Mouse (Mus musculus): ENCODE data around the gene Slx4.
"Not testable (repeated sequence)": the region's sequence is repeated elsewhere in the genome, so short reads cannot be mapped to it uniquely, and the experiment has no call there.

Slx4 gene

DNA sequence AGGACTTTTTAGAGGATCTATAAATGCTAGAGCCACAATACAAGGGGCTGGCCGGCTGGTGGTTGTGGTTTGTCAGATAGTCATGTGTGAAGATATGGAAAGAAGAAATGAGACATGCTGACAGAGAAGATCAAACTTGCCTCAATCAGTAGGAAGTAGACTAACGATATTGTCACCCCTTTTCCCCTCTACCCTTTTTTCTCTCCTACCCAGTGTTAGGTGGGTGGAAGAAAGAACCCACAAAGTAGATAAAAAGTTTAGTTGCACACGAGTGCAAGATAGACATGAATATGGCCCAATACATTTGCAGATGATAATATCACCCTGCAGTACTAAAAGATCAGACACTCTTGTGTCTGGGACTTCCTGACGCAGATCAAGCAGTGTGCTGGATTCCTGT lies 15.2 kb downstream of the Slx4 start:
- DNase-seq: no peak

DNA sequence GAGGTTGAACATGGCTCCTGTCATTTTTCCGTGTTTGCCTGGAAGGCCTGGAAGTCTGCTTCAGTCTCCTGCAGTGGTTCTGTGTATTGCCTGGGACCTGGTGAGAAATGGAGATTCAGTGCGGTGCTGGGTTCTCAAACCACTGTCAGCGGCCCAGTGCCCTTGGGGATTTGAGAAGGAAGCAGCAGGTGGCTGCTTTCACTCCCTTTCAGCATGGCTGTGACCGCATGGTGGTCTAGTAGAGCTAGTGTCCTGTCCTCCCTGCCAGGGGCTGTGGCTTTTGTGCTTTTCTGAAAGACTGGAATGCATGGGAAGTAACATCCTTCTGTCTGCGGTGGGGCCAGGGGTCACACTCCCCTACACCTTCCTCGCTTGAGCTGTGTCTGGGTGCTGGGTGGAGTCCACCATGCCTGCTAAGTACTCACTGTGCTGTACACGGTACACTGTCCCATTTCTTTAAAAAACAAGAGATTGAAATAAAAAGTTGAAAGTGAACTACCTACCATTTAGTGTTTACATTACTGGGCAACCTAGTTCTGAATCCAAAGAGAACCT lies 20.3 kb downstream of the Slx4 start:
- no peak for DNase-seq

DNA sequence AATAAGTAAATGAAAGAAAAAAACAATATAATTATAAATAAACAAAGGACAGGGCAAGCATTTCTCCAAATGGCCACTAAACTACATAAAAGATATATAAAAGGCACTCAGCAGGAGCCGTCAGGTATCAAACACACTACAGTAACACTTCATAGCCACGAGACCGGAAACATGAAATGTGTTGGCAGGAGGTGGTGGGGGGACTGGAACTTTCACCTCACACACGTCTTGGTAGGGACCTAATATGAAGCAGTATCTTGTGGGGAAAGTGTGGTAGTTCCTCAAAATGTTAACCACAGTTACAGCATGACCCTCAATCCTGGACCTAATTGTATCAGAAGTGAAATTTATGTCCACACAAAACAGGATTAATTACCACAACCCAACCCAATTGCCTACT lies 21.4 kb downstream of the Slx4 start:
- DNase-seq: no peak

DNA sequence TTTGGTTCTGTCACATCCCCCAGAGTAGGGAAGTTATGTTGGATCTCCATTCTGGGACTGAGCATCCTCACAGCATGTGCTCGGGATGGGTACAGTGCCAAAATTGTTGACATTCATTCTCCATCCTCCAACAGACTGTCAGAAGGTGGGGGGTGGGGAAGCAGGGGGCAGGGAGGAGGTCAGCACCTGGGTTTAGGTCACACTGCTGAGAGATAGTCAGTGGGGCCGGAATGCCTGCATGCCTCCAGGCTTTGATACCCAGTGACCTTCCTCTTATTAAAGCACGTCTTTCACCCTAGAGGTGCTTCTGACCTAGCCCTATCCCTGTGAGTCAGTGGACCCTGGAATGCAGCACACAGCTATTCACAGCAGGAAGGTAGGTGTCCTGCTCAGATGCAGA lies 26.9 kb downstream of the Slx4 start:
- DNase-seq: no peak

DNA sequence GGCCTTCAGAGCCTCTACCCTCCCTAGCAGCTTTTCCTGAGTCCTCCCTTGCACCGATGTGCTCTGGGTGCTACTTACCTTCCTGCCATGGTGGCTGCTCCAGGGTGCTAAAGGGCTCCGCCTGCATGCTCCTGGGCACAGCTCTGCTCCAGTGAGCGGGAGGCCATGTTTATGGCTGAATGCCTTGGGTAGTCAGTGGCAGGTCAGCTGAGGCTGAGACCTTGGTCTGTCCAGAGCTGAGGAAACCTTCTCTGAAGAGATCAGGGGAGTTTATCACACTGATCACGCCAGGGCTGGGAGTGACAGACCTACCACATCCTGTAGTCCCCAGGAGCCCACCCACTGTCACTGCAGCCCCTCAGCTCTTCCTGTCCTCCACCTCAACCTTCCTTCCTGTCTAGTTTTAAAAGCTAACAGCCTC lies 27.3 kb downstream of the Slx4 start, which contains the start of gene Nlrc3:
TSS of gene Nlrc3 (minus strand) at position 382 of the 421 bp plus-strand sequence.
- DNase-seq: peak; percentile 16 to 47

DNA sequence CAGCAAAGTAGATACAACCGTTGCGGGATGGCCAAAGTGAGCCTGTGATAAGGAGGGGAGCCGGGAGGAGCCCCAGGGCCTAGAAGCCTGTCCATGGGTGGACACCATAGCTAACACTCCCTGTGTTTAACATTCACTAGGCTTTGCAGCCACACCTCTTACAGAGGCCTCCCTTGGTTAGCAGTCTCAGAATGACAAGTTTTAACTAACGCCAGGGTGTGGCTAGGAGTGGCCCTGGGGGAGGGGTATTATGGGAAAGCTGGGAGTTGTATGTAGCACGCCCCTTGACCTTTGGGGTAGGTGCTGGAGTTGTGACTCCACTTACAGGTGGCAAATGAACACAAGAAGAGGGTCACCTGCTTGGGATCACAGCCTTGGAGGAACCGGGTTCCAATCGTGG lies 27.9 kb downstream of the Slx4 start:
- no peak for DNase-seq

DNA sequence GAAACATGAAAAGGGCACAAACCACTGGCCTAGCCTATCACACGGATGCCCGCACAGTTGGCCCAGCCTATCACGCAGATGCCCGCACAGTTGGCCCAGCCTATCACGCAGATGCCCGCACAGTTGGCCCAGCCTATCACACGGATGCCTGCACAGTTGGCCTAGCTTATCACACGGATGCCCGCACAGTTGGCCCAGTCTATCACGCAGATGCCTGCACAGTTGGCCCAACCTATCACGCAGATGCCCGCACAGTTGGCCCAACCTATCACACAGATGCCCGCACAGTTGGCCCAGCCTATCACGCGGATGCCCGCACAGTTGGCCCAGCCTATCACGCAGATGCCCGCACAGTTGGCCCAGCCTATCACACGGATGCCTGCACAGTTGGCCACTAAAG lies 29.1 kb downstream of the Slx4 start:
- not testable (repeated sequence) for DNase-seq

DNA sequence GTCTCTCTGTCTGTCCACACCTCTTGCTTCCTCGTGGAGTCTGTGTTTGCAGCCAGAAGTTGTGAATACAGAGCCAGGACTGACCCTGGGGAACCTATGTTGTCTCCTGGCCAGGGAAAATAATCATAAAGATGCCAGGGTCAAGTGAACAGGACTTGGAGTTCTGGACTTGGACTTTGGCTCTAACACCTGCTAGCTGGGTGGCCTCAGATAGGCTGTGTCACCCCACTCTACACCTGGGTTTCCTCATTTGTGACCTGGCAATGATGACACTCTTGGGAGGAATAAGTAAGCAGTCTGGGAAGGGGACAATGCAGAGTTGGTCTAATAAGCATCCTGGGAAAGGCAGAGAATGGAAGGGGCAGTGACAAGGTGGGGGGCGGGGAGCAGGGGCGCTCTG lies 38.0 kb downstream of the Slx4 start:
- DNase-seq: no peak

DNA sequence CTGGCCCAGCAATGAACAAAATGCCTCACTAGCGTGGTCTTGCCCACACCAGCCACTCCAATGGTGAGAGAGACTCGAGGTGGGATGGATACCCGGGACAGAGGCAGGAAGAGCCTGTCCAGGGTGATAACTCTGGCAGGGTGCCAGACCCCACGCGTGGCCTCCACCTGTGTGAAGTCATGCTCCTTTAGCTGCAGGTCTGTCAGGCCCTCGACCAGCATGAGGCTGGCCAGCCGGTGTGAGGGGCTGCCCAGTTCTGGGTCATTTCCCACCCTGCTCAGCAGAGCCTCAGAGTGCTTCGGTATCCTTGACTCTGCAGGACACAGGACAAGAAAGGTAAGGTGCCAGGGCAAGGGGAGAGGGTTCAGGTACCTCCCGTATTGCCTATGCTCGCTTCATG lies 38.6 kb downstream of the Slx4 start:
- DNase-seq: peak in 1 of 2 experiments; percentile 28

DNA sequence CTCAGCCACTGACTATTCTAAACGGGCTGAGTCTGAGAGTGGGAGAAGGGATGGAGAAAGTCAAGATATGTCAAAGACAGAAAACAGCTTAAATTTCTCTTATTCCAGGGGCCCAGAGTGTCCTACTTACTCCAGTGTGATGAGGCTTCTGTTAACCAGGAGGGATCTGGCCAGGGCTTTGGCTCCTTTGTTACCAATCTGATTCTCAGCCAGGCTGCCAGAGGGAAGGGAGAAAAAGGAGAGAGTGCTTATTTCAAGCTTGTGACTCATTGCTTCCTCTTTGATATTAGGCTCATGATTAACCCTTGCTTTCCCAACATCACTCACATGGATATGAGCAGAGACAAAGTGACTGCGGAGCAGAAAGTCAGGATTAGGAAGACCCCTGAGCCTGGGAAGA lies 44.3 kb downstream of the Slx4 start:
- no peak for DNase-seq

DNA sequence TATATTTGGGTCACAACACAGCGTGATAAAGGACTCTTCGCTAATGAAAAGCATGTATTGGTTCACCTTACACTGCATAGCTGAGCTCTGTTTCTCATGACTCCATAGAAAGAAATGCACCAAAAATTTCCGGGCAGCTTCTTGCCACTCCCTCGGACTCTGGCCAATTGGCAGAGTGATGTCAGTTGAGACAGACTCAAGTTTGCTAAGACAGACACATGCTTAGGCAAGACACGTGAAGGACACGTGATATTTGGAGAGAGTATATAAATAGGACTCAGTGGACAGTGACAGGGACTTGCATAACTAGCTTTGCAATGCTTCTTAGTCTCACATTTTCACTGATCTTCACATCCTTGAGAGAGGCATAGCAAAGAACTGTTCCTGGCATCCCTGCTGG lies 47.2 kb downstream of the Slx4 start:
- no peak for DNase-seq

DNA sequence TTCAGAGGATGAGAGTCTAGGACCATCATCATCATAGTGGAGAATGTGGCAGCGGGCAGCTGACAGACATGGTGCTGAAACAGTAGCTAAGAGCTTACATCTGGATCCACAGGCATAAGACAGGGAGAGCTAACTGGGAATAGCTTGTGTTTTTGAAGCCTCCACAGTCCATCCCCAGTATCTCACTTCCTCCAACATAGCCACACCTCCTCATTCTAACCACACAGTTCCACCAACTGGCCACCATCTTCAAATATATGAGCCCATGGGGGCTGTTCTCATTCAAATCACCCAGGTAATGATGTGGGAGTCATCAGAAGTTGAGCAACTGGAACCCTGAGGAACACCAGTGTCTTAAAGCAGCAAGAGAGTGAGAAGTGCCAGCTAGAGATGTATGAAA lies 52.4 kb downstream of the Slx4 start:
- no peak for DNase-seq

DNA sequence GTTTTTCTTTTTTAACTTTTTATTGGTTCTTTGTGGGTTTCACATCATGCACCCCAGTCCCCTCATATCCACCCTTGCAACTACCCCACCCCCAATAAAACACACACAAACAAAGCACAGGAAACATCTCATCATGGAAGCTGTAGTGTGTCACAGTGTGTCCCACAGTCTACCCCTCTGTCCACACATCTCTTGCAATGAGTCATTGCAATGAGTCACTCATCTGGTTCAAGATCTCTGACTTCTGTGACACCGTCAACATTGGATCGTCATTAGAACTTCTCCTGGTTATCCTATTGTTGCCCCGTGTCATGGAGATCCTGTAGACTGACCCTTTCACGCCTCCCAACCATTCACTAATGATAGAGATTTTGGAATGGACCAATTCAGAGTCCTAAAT lies 68.9 kb downstream of the Slx4 start:
- no peak for DNase-seq

DNA sequence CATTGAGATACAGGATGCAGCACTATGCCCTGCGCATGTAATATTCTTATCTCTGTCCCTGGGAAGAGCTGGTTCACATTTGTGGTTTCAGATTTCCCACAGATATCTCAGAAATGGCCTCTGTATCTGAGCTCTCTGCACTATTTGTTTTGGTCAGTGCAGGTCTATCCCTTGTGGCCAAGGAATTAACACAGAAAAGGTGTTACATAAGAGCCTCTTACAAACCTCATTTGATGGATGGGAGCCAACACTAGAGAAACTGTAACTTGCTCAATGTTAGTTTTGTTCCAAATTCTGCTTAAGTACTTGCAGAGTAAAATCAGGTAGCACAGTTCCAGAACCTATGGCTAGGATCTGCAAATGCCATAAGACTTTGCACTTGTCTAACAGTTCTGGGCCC lies 69.5 kb downstream of the Slx4 start:
- no peak for DNase-seq

DNA sequence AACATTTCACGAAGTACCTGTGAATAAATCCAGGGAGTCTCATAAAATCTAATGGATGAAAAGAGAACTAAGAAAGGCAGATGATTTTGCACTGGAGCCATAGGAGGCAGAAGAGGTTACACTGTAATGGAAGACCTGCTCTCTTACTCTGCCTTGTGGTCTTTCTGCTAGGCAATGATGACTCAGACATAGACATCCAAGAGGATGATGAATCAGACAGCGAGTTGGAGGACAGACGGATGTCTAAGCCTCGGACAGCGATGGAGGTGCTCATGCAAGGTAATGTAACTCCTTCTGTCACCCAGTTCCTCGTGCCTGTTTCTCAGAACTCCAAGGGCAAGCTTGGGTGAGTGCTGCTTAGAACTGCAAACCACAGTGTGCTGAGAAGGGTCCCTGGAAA lies 70.0 kb downstream of the Slx4 start:
- no peak for DNase-seq

DNA sequence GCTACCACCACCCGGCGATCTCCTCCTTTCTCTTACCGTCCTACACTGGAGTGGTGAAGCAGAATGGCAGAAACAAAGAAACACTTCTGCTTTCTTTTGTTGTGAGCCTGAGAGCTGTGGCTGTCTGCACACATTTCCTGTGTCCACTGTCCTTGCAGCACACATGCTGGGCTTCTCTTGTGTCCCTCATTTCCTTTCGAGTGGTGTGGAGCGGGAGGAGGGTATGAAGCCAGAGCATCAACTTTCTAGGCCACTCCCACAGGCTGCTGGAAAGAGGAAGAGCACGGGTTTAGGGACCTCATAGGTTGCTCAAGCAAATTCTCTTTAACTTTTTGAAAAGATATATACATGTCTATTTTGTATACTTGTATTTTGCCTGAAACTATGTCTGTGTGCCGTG lies 74.4 kb downstream of the Slx4 start:
- DNase-seq: no peak
